Mouse (Mus musculus) hindbrain, embryonic 16.5 days (tissue): ENCODE measurements around the gene Slc35f1. TPM values are rescaled to one million over a fixed set of nuclear protein-coding genes. Genes with fewer than 3 reads are reported as not detected.
A peak's percentile ranks its signal among the peaks of the same experiment; 100 is the strongest.

Experiments
- ATAC-seq: fragments of 200-750 bp; cut with Nextera tagmentation; 2 replicates; pipeline ENCODE4 v1.8.0; 2017; ENCODE audit warnings: moderate TSS enrichment, moderate library complexity
- H3K27ac ChIP-seq: fragments of 300-500 bp; sonication (generic); 2 replicates; pipeline ENCODE4 v1.5.1; 2014; ENCODE audit warnings: low read depth, mild to moderate bottlenecking, control low read depth, low read length, moderate library complexity
- H3K27me3 ChIP-seq: fragments of 300-500 bp; sonication (generic); replicated peaks from 2 replicates; pipeline ENCODE4 v1.6.1; 2014; ENCODE audit warnings: low read length; ENCODE audit not compliant: control insufficient read depth, insufficient read depth
- H3K36me3 ChIP-seq: fragments of 300-500 bp; sonication (generic); 2 replicates; pipeline ENCODE4 v1.6.1; 2014; ENCODE audit warnings: mild to moderate bottlenecking, low read length, moderate library complexity, mixed read lengths; ENCODE audit not compliant: control insufficient read depth, insufficient read depth
- H3K4me1 ChIP-seq: fragments of 300-500 bp; sonication (generic); 2 replicates; pipeline ENCODE4 v1.6.1; 2014; ENCODE audit warnings: low read depth, low read length; ENCODE audit not compliant: control insufficient read depth, insufficient read depth
- H3K4me2 ChIP-seq: fragments of 300-500 bp; sonication (generic); 2 replicates; pipeline ENCODE4 v1.6.1; 2014; ENCODE audit warnings: mild to moderate bottlenecking, low read length, control low read depth, moderate library complexity
- H3K4me3 ChIP-seq: fragments of 300-500 bp; sonication (generic); 2 replicates; pipeline ENCODE4 v1.5.1; 2014; ENCODE audit warnings: mild to moderate bottlenecking, low read length, control low read depth, moderate library complexity
- H3K9ac ChIP-seq: fragments of 300-500 bp; sonication (generic); 2 replicates; pipeline ENCODE4 v1.6.1; 2014; ENCODE audit warnings: low read depth, mild to moderate bottlenecking, control low read depth, low read length, moderate library complexity
- H3K9me3 ChIP-seq: fragments of 300-500 bp; sonication (generic); 2 replicates; pipeline ENCODE4 v1.6.1; 2014; ENCODE audit warnings: mild to moderate bottlenecking, low read length, moderate library complexity; ENCODE audit not compliant: control insufficient read depth
- WGBS: fragments of 180-500 bp; shearing (Covaris S2); extraction: QIAGEN DNeasy Blood & Tissue Kit; methylation state at CpG from one replicate; pipeline ENCODE4 v1.1.7; 2014; 5-methylcytosine and 5-hydroxymethylcytosine counted together
- polyA plus RNA-seq: library from polyadenylated mRNA; unstranded; fragments of >200 nt; fragmentation: Nextera tagmentation; extraction: Ambion mirVana; gene quantifications from 2 replicates; pipeline ENCODE4 v1.2.1, GENCODE M21; 2015

The Slc35f1 gene
- polyA plus RNA-seq, 1 experiment from 2014 or later, result 36.2 TPM

DNA sequence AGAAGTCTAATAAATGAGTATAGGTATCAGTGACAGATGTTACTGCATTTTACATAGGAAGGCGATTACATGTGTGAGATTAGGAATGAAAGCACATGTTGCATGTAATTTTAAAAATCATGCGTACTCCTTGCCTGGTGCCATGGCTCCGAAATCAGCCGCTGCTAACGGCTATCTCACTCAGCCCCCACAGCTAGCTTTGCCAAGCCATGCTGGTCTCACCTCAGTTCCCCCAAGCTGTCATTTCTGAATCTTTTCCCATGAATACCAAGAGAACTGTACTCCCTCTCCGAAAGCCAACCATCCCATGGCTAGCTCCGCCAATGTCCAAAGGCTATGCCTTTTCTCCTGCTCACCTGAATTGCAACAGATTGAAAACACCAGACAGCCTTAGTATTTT lies 310.8 kb downstream of the Slc35f1 start:
- 95% methylated on average over 7 of the region's 7 CpGs for WGBS
- H3K9ac ChIP-seq, result no peak overlapping the region
- no peaks in the 10 kb centered on the region for H3K4me1 ChIP-seq
- H3K36me3 ChIP-seq, result no peaks in the 10 kb centered on the region
- H3K27ac ChIP-seq, result no peak overlapping the region
- no peaks in the 10 kb centered on the region for H3K27me3 ChIP-seq
- ATAC-seq, result no peak
- H3K4me3 ChIP-seq, result no peak overlapping the region
- H3K4me2 ChIP-seq, result no peak overlapping the region
- no peaks in the 10 kb centered on the region for H3K9me3 ChIP-seq

DNA sequence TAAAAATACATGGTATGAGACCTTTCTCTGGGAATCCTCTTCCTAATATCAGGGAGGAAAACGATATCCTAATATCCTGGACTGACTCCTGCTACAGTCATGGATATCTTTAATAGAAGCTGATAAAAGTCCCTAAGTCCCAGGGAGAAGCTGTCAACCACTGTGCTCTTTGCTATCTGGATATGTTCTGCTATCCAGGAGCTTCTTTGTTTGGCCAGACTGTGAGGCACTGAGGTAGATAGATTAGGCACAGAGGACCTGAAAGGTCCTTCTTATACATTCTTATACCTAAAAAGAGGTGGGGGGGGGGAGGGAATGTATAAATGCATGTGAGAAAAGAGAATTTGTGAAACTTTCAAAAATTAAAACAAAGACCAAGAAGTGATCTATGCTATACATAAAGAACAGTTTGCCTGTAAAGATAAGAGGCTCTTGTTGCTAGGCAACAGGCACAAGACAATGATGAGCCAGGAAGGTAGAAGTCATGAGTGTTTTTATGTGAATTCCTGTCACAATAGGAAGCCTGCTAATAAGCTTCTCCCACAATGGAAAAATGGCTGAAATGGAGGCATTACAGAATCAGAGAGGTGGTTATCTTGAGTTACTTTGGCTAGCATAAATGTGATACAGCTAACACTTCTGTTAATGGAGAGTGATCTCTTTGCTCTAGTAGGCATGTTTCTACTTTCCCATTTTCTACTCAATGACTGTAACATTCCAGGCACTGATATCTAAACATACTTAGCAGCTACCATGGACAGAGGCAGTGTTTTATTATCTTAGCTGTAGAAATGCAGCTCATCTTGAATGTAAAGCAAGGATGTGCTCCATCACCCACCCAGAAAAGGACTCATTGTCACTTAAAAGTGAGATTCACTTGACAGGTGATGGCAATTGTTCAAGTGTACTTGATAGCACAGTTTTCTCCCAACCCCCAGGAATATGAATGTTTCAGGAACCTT lies 316.2 kb downstream of the Slc35f1 start:
- Histone ChIP-seq H3K4me2 (no peak overlapping the region), H3K4me1 (no peaks in the 10 kb centered on the region), H3K36me3 (no peaks in the 10 kb centered on the region), H3K9me3 (no peaks in the 10 kb centered on the region), H3K27me3 (no peaks in the 10 kb centered on the region), H3K9ac (no peak overlapping the region), H3K4me3 (no peak overlapping the region), H3K27ac (0 out of 2 replicates have a peak overlapping the region, but pooled peaks have one; percentile 40)
- WGBS, result 64% methylated on average over 1 of the region's 1 CpGs
- ATAC-seq, result peak; percentile 92

DNA sequence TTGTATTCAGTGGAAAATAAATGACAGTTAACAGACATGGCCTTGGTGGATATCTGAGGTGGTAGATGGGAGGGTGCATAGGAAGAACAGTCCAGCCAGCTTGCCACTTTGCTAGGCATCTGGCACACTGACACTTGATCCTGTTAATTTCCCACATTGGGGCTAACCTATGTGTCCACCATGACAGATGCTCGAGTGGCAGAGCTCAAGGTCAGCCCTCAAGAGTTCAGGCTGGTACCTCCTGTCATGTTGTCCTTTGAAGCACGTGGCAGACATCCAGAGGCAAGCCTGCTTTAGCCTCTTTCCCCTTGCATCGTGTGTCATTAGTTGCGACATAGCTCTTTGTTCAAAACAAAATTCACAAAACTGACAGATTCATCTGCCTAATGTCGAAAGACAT lies 323.5 kb downstream of the Slc35f1 start:
- Histone ChIP-seq H3K4me3 (no peak overlapping the region), H3K27ac (no peak overlapping the region), H3K9me3 (no peaks in the 10 kb centered on the region), H3K36me3 (no peaks in the 10 kb centered on the region), H3K4me1 (no peaks in the 10 kb centered on the region), H3K9ac (no peak overlapping the region), H3K4me2 (no peak overlapping the region), H3K27me3 (no peaks in the 10 kb centered on the region)
- WGBS, result 47% methylated on average over 5 of the region's 5 CpGs
- peak; percentile 91 for ATAC-seq

DNA sequence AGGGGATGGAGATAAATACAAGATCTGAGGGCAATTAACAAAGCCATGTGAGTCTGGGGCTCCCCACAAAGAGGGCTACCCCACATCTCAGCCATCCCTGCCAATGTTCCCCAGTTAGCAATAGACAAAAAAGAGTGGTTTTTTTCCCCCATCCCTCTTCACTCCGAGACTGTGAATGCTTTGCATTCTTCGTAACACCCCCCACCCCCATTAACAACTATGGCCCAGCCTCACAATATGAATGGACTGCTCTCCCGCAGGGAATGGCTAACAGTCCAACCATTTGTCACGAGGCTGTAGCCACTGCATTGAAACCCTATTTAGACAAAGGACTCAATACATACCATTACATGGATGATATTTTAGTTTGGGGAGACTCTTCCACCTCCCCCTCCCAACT lies 338.1 kb downstream of the Slc35f1 start:
- H3K4me2 ChIP-seq, result no peak overlapping the region
- no peaks in the 10 kb centered on the region for H3K36me3 ChIP-seq
- no peak overlapping the region for H3K9ac ChIP-seq
- H3K4me3 ChIP-seq, result no peak overlapping the region
- no peak for ATAC-seq
- no peak overlapping the region for H3K27ac ChIP-seq
- no peaks in the 10 kb centered on the region for H3K27me3 ChIP-seq
- 13% methylated on average over 4 of the region's 4 CpGs for WGBS
- H3K4me1 ChIP-seq, result no peaks in the 10 kb centered on the region
- H3K9me3 ChIP-seq, result no peaks in the 10 kb centered on the region

DNA sequence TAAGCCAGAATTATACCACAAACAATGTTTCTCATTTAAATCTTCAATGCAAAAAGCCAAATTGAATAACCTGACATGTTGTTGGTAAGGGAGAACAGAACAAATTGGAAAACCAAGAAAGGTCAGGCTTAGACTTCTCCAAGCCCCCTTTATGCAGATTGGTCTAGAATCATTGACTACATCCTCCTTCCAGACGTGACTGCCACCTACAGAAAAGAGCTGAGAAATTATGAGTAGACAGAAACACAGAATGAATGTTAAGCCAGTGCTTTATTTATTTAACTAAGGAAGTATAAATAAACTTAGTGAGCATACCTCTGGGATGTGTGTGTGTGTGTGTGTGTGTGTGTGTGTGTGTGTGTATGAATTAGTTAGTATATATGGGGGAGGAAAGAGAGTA lies 344.9 kb downstream of the Slc35f1 start:
- Histone ChIP-seq H3K27ac (no peak overlapping the region), H3K27me3 (no peaks in the 10 kb centered on the region), H3K9me3 (no peaks in the 10 kb centered on the region), H3K4me2 (no peak overlapping the region), H3K36me3 (no peaks in the 10 kb centered on the region), H3K4me1 (no peaks in the 10 kb centered on the region), H3K9ac (no peak overlapping the region), H3K4me3 (no peak overlapping the region)
- ATAC-seq, result no peak
- WGBS, result 28% methylated on average over 1 of the region's 1 CpGs

GRCm38 (mm10) chr10:53045931-53046330 lies 355.6 kb downstream of the Slc35f1 start:
- ATAC-seq, result no peak

GRCm38 (mm10) chr10:53052521-53052920 lies 362.2 kb downstream of the Slc35f1 start:
- Histone ChIP-seq H3K4me2 (no peak overlapping the region), H3K4me1 (no peaks in the 10 kb centered on the region), H3K9me3 (no peaks in the 10 kb centered on the region), H3K9ac (no peak overlapping the region), H3K36me3 (no peaks in the 10 kb centered on the region), H3K27me3 (no peaks in the 10 kb centered on the region), H3K4me3 (no peak overlapping the region), H3K27ac (no peak overlapping the region)
- ATAC-seq, result no peak

More at GRCm38 (mm10) chr10:53045931-53046330, 355.6 kb downstream of the Slc35f1 start:
- Histone ChIP-seq H3K9ac (no peak overlapping the region), H3K27ac (no peak overlapping the region), H3K27me3 (no peaks in the 10 kb centered on the region), H3K4me3 (no peak overlapping the region), H3K9me3 (no peaks in the 10 kb centered on the region), H3K4me1 (no peaks in the 10 kb centered on the region), H3K36me3 (no peaks in the 10 kb centered on the region), H3K4me2 (no peak overlapping the region)

- Histone ChIP-seq H3K9me3 (no peaks in the 10 kb centered on the region), H3K4me2 (no peak overlapping the region), H3K4me1 (no peaks in the 10 kb centered on the region), H3K36me3 (no peaks in the 10 kb centered on the region), H3K9ac (no peak overlapping the region), H3K27me3 (no peaks in the 10 kb centered on the region), H3K27ac (no peak overlapping the region), H3K4me3 (no peak overlapping the region)
- WGBS, result 75% methylated on average over 2 of the region's 2 CpGs
- no peak for ATAC-seq
Observed at GRCm38 (mm10) chr10:53060745-53061144, 370.4 kb downstream of the Slc35f1 start.

DNA sequence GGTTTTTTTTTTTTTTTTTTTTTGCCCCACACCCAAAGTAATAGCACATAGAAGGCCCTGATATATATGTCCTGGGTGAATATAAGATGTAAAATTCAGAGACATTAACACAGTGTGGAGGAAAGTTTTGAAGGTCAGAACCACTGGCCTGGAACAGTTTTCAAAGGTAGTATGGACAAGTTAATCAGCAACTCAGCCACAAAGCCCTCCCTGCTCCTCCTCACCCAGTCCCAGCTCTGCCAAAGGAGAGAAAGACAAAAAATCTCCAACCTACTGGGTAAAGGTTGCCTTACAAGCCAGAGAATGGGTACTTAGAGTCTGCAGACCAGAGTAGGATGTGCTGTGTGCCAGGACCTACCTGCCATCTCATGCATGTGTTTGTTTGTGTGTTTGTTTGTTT lies 372.4 kb downstream of the Slc35f1 start:
- Histone ChIP-seq H3K9ac (no peak overlapping the region), H3K27me3 (no peaks in the 10 kb centered on the region), H3K27ac (no peak overlapping the region), H3K36me3 (no peaks in the 10 kb centered on the region), H3K4me3 (no peak overlapping the region), H3K4me1 (no peaks in the 10 kb centered on the region), H3K9me3 (no peaks in the 10 kb centered on the region), H3K4me2 (no peak overlapping the region)
- no peak for ATAC-seq
